Mouse (Mus musculus): ENCODE data around the gene Hnf4a.

GRCm38 (mm10) chr2:163546623-163547318 is 40.2 kb downstream of the Hnf4a start:
- TF ChIP-seq CTCF (IDR thresholded peaks at IDR 0.05; ENCODE audit: low read depth, low read length) (no peak), TAL1 (conservative IDR thresholded peaks at IDR 0.05; ENCODE audit: low read depth, low read length) (no peak)
